Mouse (Mus musculus) liver, embryonic 16.5 days (tissue): ENCODE results near the gene Fermt2. TPM values are rescaled to one million over a fixed set of nuclear protein-coding genes. Genes with fewer than 3 reads are reported as not detected.
"Not testable (repeated sequence)": the region's sequence is repeated elsewhere in the genome, so short reads cannot be mapped to it uniquely, and the experiment has no call there.

ENCODE experiments used
- ATAC-seq: fragments of 200-750 bp; cut with Nextera tagmentation; 2 replicates; pipeline ENCODE4 v1.8.0; 2017; ENCODE audit warnings: low read depth, mild to moderate bottlenecking, moderate number of reproducible peaks, moderate library complexity
- H3K27ac ChIP-seq: fragments of 300-500 bp; sonication (generic); 2 replicates; pipeline ENCODE4 v1.5.1; 2014; ENCODE audit warnings: mild to moderate bottlenecking, low read length
- H3K27me3 ChIP-seq: fragments of 300-500 bp; sonication (generic); 2 replicates; pipeline ENCODE4 v1.6.1; 2014; ENCODE audit warnings: low read depth, low read length, mixed read lengths; ENCODE audit not compliant: control insufficient read depth, insufficient read depth
- H3K36me3 ChIP-seq: fragments of 300-500 bp; sonication (generic); 2 replicates; pipeline ENCODE4 v1.6.1; 2014; ENCODE audit warnings: mild to moderate bottlenecking; ENCODE audit not compliant: control insufficient read depth, insufficient read depth
- H3K4me1 ChIP-seq: fragments of 300-500 bp; sonication (generic); 2 replicates; pipeline ENCODE4 v1.6.1; 2014; ENCODE audit warnings: low read depth, low read length, mixed read lengths; ENCODE audit not compliant: control insufficient read depth
- H3K4me2 ChIP-seq: fragments of 300-500 bp; sonication (generic); 2 replicates; pipeline ENCODE4 v1.6.1; 2014; ENCODE audit warnings: low read depth, low read length, mixed read lengths
- H3K4me3 ChIP-seq: fragments of 300-500 bp; sonication (generic); 2 replicates; pipeline ENCODE4 v1.5.1; 2014; ENCODE audit warnings: low read depth, mild to moderate bottlenecking, low read length
- H3K9ac ChIP-seq: fragments of 300-500 bp; sonication (generic); 2 replicates; pipeline ENCODE4 v1.6.1; 2014; ENCODE audit warnings: low read depth, low read length
- H3K9me3 ChIP-seq: fragments of 300-500 bp; sonication (generic); replicated peaks from 2 replicates; pipeline ENCODE4 v1.6.1; 2016; ENCODE audit warnings: low read length; ENCODE audit not compliant: control insufficient read depth
- WGBS: fragments of 180-500 bp; shearing (Covaris S2); extraction: QIAGEN DNeasy Blood & Tissue Kit; methylation state at CpG from one replicate; pipeline ENCODE4 v1.1.7; 2014; ENCODE audit not compliant: insufficient replicate concordance; 5-methylcytosine and 5-hydroxymethylcytosine counted together
- polyA plus RNA-seq: library from polyadenylated mRNA; unstranded; fragments of >200 nt; fragmentation: Nextera tagmentation; extraction: Ambion mirVana; gene quantifications from 2 replicates; pipeline ENCODE4 v1.2.1, GENCODE M21; 2015

Gene Fermt2
- polyA plus RNA-seq, 1 experiment from 2014 or later = 50.4 TPM

DNA sequence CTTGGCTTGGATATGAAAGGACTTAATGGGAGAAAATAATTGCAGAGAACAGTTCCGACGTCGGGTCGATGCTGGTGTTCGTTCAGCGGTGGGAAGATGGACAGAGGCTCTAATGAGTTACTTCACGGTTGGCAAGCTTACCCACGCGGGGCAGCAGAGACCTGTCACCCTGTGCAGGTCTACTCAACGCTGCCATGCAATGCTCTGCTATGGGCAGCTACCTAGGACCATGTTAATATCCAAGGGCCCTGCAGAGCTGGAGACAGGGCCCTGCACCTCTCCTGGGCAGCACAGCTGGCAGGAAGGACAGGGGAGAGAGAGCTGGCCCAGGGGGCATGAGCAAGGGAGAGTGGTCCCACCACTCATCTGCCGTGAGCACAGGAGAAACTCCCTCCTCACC is 29.9 kb downstream of the Fermt2 start:
- H3K27me3 ChIP-seq = no peaks in the 10 kb centered on the region
- no peak for ATAC-seq
- H3K4me3 ChIP-seq = no peak overlapping the region
- no peak overlapping the region for H3K4me2 ChIP-seq
- no peak overlapping the region for H3K27ac ChIP-seq
- no peaks in the 10 kb centered on the region; the same call in 1 of the 2 replicates for H3K36me3 ChIP-seq
- H3K4me1 ChIP-seq = no peaks in the 10 kb centered on the region
- no peak overlapping the region for H3K9ac ChIP-seq
- no peaks in the 10 kb centered on the region for H3K9me3 ChIP-seq
- WGBS = 78% methylated on average over 11 of the region's 11 CpGs

- 79% methylated on average over 3 of the region's 3 CpGs for WGBS
Measured at GRCm38 (mm10) chr14:45497116-45497515, 32.8 kb downstream of the Fermt2 start.

DNA sequence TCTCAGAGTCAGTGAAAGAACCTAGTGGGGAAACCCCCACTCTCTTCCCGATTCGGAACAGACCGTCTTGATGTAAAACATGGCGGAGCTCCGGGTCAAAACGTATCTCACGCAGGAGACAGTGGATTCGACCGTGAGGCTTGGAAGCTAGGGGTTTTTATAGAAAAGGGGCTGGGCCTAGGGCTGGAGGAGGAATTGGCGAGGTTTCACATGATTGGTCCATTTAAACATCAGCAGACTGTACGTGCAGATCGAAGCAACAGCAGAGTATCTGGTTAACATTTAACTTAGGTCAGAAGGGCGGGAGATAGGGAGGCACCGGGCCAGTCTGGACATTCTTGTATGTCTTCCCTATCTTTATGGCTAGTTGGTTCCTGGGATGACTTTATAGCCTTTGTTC is 34.1 kb downstream of the Fermt2 start:
- H3K27me3 ChIP-seq, H3K4me3 ChIP-seq, H3K4me1 ChIP-seq, H3K27ac ChIP-seq, H3K9me3 ChIP-seq, H3K9ac ChIP-seq, ATAC-seq, H3K36me3 ChIP-seq, H3K4me2 ChIP-seq: not testable (repeated sequence)
- WGBS = 74% methylated on average over 14 of the region's 14 CpGs

More at GRCm38 (mm10) chr14:45497116-45497515, 32.8 kb downstream of the Fermt2 start:
- no peak for ATAC-seq
- Histone ChIP-seq H3K36me3 (no peaks in the 10 kb centered on the region; the same call in 1 of the 2 replicates), H3K4me3 (no peak overlapping the region), H3K4me2 (no peak overlapping the region), H3K27me3 (no peaks in the 10 kb centered on the region), H3K9me3 (no peaks in the 10 kb centered on the region), H3K4me1 (no peaks in the 10 kb centered on the region), H3K27ac (no peak overlapping the region), H3K9ac (no peak overlapping the region)

- H3K4me2 ChIP-seq = no peak overlapping the region
- ATAC-seq = no peak
- H3K27me3 ChIP-seq = no peaks in the 10 kb centered on the region
- H3K36me3 ChIP-seq = no peaks in the 10 kb centered on the region; the same call in 1 of the 2 replicates
- 75% methylated on average over 4 of the region's 4 CpGs for WGBS
- H3K4me3 ChIP-seq = no peak overlapping the region
- no peak overlapping the region for H3K9ac ChIP-seq
- H3K9me3 ChIP-seq = no peaks in the 10 kb centered on the region
- no peak overlapping the region for H3K27ac ChIP-seq
- H3K4me1 ChIP-seq = no peaks in the 10 kb centered on the region
Measured at GRCm38 (mm10) chr14:45493891-45494290, 36.0 kb downstream of the Fermt2 start.

- H3K27ac ChIP-seq = no peak overlapping the region
- H3K36me3 ChIP-seq = no peaks in the 10 kb centered on the region
- no peaks in the 10 kb centered on the region for H3K27me3 ChIP-seq
- no peak for ATAC-seq
- no peak overlapping the region for H3K4me2 ChIP-seq
- no peak overlapping the region for H3K9ac ChIP-seq
- no peak overlapping the region for H3K4me3 ChIP-seq
- H3K9me3 ChIP-seq = no peaks in the 10 kb centered on the region
- WGBS = 69% methylated on average over 4 of the region's 4 CpGs
- H3K4me1 ChIP-seq = no peaks in the 10 kb centered on the region
Measured at GRCm38 (mm10) chr14:45492668-45493067, 37.2 kb downstream of the Fermt2 start.

DNA sequence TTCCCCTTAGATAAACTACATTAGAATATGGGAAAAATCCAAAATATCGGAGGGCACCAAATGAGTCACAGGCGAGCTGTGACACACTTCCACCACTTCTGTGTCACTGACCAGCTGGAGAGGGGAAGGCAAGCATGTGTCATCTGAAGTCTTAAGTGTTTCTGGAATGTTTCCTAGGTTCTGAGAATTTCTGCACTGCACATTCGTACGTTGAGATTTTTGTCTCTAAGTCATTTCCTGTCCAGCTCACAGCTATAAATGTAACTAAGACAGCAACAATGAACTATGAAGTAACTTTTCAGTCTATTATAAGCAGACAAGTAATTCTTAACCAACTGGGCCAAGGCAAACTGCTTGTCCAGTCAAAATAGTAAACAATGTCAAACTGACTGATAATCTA is 37.9 kb downstream of the Fermt2 start:
- Histone ChIP-seq H3K9ac (no peak overlapping the region), H3K27me3 (no peaks in the 10 kb centered on the region), H3K27ac (no peak overlapping the region), H3K4me2 (no peak overlapping the region), H3K36me3 (no peaks in the 10 kb centered on the region), H3K4me3 (no peak overlapping the region), H3K9me3 (no peaks in the 10 kb centered on the region), H3K4me1 (no peaks in the 10 kb centered on the region)
- no peak for ATAC-seq
- WGBS = 48% methylated on average over 4 of the region's 4 CpGs

GRCm38 (mm10) chr14:45487201-45487600 is 42.7 kb downstream of the Fermt2 start:
- not testable (repeated sequence) for H3K4me2 ChIP-seq, H3K4me3 ChIP-seq, H3K27ac ChIP-seq, H3K27me3 ChIP-seq, H3K9ac ChIP-seq, H3K9me3 ChIP-seq, H3K4me1 ChIP-seq, H3K36me3 ChIP-seq, ATAC-seq
- 77% methylated on average over 2 of the region's 2 CpGs for WGBS

GRCm38 (mm10) chr14:45483361-45483760 is 46.6 kb downstream of the Fermt2 start:
- ATAC-seq = not testable (repeated sequence)
- 68% methylated on average over 11 of the region's 11 CpGs for WGBS

GRCm38 (mm10) chr14:45478977-45479806 is 50.7 kb downstream of the Fermt2 start:
- no peak overlapping the region for H3K9ac ChIP-seq
- H3K4me1 ChIP-seq = no peaks in the 10 kb centered on the region; the same call in 1 of the 2 replicates
- H3K27me3 ChIP-seq = no peaks in the 10 kb centered on the region
- no peak overlapping the region for H3K4me3 ChIP-seq
- 50% methylated on average over 9 of the region's 9 CpGs for WGBS
- H3K36me3 ChIP-seq = peaks cover 3% of the 10 kb centered on the region
- no peak overlapping the region for H3K4me2 ChIP-seq
- no peaks in the 10 kb centered on the region for H3K9me3 ChIP-seq
- no peak for ATAC-seq
- H3K27ac ChIP-seq = no peak overlapping the region

More at GRCm38 (mm10) chr14:45483361-45483760, 46.6 kb downstream of the Fermt2 start:
- H3K4me2 ChIP-seq, H3K9me3 ChIP-seq, H3K36me3 ChIP-seq, H3K27ac ChIP-seq, H3K4me1 ChIP-seq, H3K27me3 ChIP-seq, H3K9ac ChIP-seq, H3K4me3 ChIP-seq: not testable (repeated sequence)
